Comparison of ENCODE assay signal across 13 mouse cellular contexts in genomic region chr4:28762378-28762777, GRCm38 (mm10).
"Had no signal": no experiment of that assay in that cellular context is flagged by ENCODE, and none has a peak within 500 bp of the region (broad histone marks: within the 10 kb centered on the region; RNA-seq: fewer than 3 reads in every experiment).

No protein-coding gene starts in this region.

- H3K9ac ChIP-seq: liver, embryonic 13.5 days had no signal

- H3K9me3 ChIP-seq: liver, embryonic 13.5 days had no signal

- H3K4me1 ChIP-seq: liver, embryonic 13.5 days had no signal

- H3K4me2 ChIP-seq: liver, embryonic 13.5 days; midbrain, embryonic 11.5 days had no signal

- H3K4me3 ChIP-seq: layer of hippocampus, adult 2 months; left cerebral cortex, adult 2 months; liver, embryonic 13.5 days had no signal

- H3K27ac ChIP-seq: hindbrain, postnatal 0 days; layer of hippocampus, adult 2 months; left cerebral cortex, adult 2 months; liver, embryonic 13.5 days had no signal

- DNase-seq: layer of hippocampus, adult 9-11 months; liver, embryonic 13.5 days; lung, adult 2 months; lung, postnatal 14 days; lung, postnatal 4 days; midbrain, embryonic 14.5 days; thymus, adult 2 months; thymus, postnatal 14 days had no signal

- H3K27me3 ChIP-seq: liver, embryonic 13.5 days had no signal

- ATAC-seq: hindbrain, postnatal 0 days; inflammation-experienced regulatory T-cells, adult 6 months had no signal

- H3K36me3 ChIP-seq: liver, embryonic 13.5 days had no signal
